Mouse (Mus musculus) ES-Bruce4 (cell line): ENCODE data around the gene Tbc1d14.

Experiments
- CTCF ChIP-seq: IDR thresholded peaks from one replicate; pipeline ENCODE4 v1.8.1; 2011; ENCODE audit warnings: low read depth, low read length
- EP300 ChIP-seq: IDR thresholded peaks from 2 replicates; pipeline ENCODE4 v1.6.1; 2011; ENCODE audit warnings: low read depth, low read length; ENCODE audit not compliant: insufficient read depth
- POLR2A ChIP-seq: IDR thresholded peaks from one replicate; pipeline ENCODE4 v1.8.1; 2011; ENCODE audit warnings: low read length; ENCODE audit not compliant: insufficient read depth

DNA sequence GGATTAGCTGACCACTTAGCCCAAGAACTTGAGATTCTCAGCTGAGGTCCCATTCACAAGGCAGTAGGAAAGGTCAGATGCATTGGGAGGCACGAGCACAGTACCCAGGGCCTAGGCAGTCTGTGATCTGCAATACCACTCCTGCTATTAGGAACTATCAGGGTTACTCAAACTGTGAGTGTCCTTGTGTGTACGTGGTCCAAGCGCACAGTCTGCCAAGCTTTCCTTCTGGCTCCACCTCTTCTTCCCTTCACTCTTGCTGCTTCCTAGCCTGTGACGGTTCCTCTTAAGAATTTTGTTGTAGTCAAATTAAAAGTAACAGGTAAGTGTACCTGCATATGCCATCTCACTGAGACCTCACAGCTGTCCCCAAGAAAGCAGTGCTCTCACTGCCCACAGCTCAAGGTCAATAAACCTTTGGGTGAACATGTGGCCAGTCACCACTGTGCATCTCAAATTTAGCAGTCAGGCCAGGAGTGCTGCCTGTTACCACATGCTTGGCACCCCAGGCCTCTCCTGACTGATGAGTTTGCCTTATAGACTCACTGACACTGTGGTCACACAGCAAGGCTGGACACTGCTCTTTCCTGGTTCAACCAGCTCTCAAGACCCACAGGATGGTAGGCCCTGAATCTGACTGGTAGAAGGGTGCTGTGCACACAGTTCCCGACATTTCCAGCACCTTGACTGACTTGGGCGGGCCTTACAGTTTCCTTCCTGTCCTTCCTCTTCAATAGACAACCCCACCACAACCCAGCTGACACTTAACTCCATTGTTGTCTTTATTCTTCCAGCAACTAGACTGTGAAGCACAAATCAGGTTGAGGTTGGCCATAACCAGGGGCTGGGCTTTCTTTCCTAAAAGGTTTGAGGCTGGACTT is 114.3 kb downstream of the Tbc1d14 start:
- TF ChIP-seq POLR2A = no peak
- TF ChIP-seq CTCF = no peak
- TF ChIP-seq EP300 = no peak
